Mouse (Mus musculus) right cerebral cortex, adult 2 months (tissue): Measurements from ENCODE around the gene Mab21l1.

Experiments
- DNase-seq, 2 experiments: peaks; one replicate each; pipeline ENCODE4 v3.0.0; 2021 to 2022; ENCODE audit warnings: low spot score in 2 of 2

Mab21l1 gene

DNA sequence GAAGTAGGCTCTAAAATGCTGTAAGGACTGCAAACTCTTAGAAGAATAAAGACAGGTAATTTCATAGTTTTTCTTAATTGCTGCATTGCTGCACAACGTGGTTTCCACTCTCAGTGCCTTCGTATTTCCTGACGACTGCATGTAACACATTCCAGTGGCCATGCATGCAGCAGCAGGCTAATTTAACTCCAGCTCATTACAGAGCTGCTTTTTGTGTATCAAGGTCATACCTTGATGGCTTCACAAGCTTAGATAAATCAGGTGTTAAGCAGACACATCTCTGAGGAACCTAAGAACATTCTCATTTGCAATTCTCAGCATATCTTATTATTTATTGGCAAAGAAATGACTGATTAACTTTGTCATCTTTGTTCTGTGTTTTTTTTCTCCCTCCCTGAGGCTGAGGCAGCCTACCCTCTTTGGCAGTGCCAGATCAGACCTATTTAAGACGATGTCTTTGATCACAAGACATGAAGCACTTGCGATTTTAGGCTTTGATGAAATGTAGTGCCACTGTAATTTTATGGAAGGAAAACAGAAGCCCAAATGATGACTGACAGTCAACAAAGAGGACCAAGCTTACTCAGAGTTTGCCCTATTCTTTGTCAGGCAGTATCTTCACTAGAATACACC is 32.8 kb downstream of the Mab21l1 start:
- no peak for DNase-seq

DNA sequence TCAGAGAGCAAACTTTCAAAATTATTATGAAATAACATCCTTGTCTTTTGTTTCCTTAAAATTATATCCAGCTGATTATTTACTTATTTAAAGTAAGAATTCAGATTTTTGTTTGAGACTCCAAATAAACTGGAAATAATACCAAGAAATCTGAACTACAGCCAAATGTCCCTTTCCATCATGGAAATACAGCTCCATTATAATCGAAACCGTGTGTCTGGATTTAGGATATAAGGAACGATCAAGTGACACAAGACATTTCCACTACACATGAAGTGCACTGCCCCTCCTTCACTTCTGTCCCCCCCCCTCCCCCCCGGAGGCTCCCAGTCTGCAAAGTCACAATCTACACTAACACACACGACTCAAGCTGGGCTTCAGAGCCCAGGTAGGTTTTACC is 33.8 kb downstream of the Mab21l1 start:
- DNase-seq = no peak

DNA sequence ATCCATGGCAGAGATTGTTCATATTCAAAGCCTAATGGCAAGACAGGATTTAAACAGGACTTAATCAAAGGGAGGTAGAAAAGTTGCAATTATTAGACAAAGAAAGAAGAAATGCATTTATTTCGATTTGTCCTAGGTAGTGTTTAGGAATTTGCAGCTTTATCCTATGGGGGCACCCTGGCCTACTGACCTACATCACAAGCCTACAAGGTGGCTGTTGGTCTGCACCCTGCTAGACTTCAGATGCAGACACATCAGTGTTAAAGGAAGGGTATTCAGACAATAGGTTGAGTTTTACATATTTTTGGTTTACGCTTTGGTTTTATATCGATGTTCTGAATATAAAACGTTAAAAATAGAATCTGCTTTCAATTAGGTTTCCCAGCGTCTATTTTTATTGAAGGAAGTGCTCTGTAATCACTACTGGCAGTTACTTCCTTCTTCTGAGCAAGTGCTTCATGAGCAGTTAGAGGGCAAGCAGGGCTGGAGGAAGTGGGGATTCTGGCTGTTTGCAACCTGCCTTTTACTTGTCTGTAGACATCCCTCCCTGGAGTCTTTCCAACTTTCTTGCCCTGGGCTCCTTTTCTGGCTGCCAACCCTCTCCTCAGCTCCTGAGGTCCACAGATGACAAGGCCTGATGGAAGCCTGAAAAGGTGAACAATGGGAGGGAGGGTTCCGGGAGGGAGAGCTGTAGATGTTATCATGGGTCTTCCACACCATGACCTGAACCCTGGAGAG is 34.5 kb downstream of the Mab21l1 start:
- no peak for DNase-seq

DNA sequence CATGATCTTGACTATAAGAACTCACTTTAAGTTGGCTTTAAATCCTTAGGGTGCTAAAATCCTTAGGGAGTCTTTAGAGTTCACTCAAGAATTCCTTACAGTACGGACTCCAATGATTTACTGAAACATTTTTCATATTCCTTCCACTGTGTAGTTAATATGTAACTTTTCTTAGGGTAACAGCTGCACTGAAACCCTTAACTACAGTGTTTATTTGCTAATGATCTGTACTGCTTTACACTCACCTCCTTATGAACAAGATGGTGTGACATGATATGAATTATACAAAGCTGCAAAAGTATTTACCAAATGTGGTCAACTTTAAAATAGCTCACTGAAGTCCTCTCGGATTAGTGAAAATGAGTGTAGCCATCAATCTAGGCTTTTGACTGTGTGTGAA is 35.8 kb downstream of the Mab21l1 start:
- no peak for DNase-seq

DNA sequence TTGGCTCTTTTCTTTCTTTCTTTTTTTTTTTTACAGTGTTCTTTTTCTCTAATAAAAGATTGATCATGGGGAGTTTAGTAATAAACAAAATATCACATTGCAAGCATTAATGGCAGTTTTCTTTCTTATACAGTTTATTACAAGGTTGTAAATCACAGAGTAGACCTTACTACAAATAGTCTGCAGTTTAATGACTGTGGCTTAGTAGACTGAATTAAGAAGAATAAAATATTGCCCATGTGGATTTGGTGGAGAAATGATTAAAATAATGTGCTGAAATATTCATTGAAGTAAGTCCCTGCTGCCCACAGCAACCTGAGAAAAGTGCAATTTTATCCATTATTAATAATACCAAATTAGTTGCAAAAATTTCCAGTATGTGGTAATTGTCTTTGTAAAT is 37.3 kb downstream of the Mab21l1 start:
- DNase-seq = no peak

DNA sequence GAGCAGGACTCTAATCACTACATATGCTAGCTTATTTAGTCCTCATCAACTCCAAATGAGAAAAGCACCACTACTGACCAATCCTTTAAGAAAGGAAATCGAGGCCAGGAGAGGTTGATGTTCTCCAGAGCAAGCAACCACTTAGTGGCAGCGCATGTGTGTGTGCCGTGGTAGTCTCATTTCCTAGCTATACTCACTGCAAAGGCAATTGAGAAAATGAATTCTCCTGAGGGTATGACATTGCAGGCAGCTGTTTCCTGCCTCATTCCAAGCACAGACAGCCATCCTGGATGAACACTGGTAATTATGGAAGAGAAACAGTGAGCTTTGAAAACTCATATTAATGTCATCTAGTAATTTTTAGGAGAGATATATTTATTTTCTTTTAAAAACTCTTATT is 42.6 kb downstream of the Mab21l1 start:
- DNase-seq = no peak

DNA sequence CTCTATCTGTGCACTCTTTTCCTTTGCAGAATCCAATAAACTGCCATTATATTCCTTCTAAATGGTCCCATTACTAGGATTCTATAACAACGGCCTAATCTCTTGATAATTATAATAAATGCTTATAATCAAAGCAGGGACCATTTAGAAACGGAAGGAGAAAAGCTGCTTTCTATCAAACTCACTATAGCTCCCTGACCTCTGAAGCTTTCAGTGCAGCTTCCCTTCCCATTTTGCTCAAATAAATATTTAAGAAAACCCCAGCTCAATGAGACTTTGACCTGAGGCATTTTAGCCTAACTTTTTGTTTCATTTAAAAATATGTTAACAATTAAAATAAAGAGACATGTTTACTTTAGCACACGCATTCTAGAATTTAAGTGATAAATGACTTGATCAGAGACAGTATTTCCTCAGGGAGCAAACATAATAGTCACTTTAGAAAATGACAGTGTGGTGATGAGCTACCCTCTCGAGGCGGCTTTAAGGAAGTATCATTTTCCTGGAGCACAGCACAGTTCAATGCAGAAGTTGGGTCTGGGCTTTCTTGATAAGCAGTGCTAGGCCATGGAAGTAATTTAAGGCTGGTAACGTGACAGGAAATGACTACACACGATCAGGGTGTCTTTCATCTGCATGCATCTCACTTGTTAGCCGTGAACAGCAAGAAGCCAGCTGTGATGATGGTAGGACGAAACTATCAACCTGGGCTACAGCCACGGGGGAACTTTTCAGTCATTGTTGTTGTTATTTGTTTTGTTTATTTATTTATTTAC is 46.4 kb downstream of the Mab21l1 start:
- DNase-seq = no peak

DNA sequence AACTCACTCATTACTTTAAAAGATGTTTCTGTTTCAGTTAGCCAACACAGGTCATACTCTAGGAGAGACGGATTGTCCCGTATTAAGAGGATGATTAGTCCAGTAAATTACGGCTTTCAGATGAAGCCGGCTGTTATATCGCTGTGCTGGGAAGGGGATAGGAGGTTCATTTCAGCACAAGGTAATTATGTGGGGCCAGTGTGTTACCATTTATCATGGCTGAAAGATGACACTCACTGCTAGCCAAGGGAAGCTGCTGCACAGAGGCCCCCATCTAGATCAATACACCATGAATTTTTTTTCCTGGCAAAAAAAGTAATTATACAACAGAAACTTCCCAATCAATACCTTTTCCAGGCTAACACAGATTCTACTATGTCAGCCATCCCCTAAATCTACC is 47.9 kb downstream of the Mab21l1 start:
- DNase-seq = no peak
